In genomic region chrY:1244940-1245339, GRCm38 (mm10) we compare ENCODE assay signal across 8 mouse cellular contexts. TPM values are rescaled to one million over a fixed set of nuclear protein-coding genes. Genes with fewer than 3 reads are reported as not detected.
DNase-seq lines count a peak whose midpoint lies in the region; ATAC-seq and TF ChIP-seq lines count a peak whose summit lies in the region.

No protein-coding gene starts in this region.

- no peak for TF ChIP-seq CTCF in ES-Bruce4 (IDR thresholded peaks at IDR 0.05; ENCODE audit: low read depth, low read length)

- 0 out of 2 replicates have a peak, but pooled peaks have one; percentile 13 for ATAC-seq in frontal cortex, adult (ENCODE audit: low TSS enrichment)
- ATAC-seq in forebrain, embryonic 12.5 days (ENCODE audit: low FRiP score): no peak
- no peak for ATAC-seq in limb, embryonic 15.5 days (ENCODE audit: insufficient number of reproducible peaks, low FRiP score, low TSS enrichment, low read depth)
- no peak for ATAC-seq in stomach, embryonic 14.5 days (ENCODE audit: insufficient number of reproducible peaks, insufficient read depth, low FRiP score, low read depth)

- no peak for DNase-seq in frontal cortex, postnatal 10 days (ENCODE audit: low spot score in 2 of 2)
- no peak for DNase-seq in thymus, postnatal 25 days
- DNase-seq in frontal cortex, postnatal 25 days (ENCODE audit: low spot score in 2 of 2): no peak

- H3K4me1 ChIP-seq in ES-Bruce4 (ENCODE audit: control insufficient read depth, insufficient read depth, low read length): no peaks in the 10 kb centered on the region
- H3K4me1 ChIP-seq in forebrain, embryonic 12.5 days: no peaks in the 10 kb centered on the region
- H3K4me1 ChIP-seq in limb, embryonic 15.5 days: no peaks in the 10 kb centered on the region
- H3K4me1 ChIP-seq in stomach, embryonic 14.5 days (ENCODE audit: control insufficient read depth, insufficient read depth, low read length): no peaks in the 10 kb centered on the region

- no peak for TF ChIP-seq POLR2A in ES-Bruce4 (IDR thresholded peaks at IDR 0.05; ENCODE audit: insufficient read depth, low read length)

- TF ChIP-seq EP300 in ES-Bruce4 (IDR thresholded peaks at IDR 0.05; ENCODE audit: insufficient read depth, low read depth, low read length): no peak

- no peak overlapping the region; the same call in 1 of the 2 replicates for H3K27ac ChIP-seq in ES-Bruce4 (ENCODE audit: insufficient read depth, low read length)
- H3K27ac ChIP-seq in forebrain, embryonic 12.5 days: peak overlapping the region; percentile 46; the same call in 1 of the 2 replicates
- H3K27ac ChIP-seq in limb, embryonic 15.5 days: peak overlapping the region; percentile 80
- peak overlapping the region; percentile 66; the same call in 1 of the 2 replicates for H3K27ac ChIP-seq in stomach, embryonic 14.5 days (ENCODE audit: low read length)

- 0% methylated on average over 9 of the region's 9 CpGs for WGBS in forebrain, embryonic 12.5 days
- 1% methylated on average over 8 of the region's 9 CpGs for WGBS in limb, embryonic 15.5 days
- WGBS in stomach, embryonic 14.5 days: 11% methylated on average over 7 of the region's 9 CpGs

- H3K9ac ChIP-seq in ES-Bruce4 (ENCODE audit: low read depth, poor library complexity, severe bottlenecking): 0 out of 2 replicates have a peak overlapping the region, but pooled peaks have one; percentile 22
- H3K9ac ChIP-seq in forebrain, embryonic 12.5 days: peak overlapping the region; percentile 25; the same call in 1 of the 2 replicates
- peak overlapping the region; percentile 28; the same call in 1 of the 2 replicates for H3K9ac ChIP-seq in limb, embryonic 15.5 days
- peak overlapping the region; percentile 25; the same call in 1 of the 2 replicates for H3K9ac ChIP-seq in stomach, embryonic 14.5 days (replicated peaks; ENCODE audit: low read depth, low read length)

- no peaks in the 10 kb centered on the region for H3K27me3 ChIP-seq in ES-Bruce4 (ENCODE audit: control insufficient read depth, insufficient read depth, low read length, poor library complexity, severe bottlenecking)
- no peaks in the 10 kb centered on the region for H3K27me3 ChIP-seq in forebrain, embryonic 12.5 days
- no peaks in the 10 kb centered on the region for H3K27me3 ChIP-seq in limb, embryonic 15.5 days
- no peaks in the 10 kb centered on the region for H3K27me3 ChIP-seq in stomach, embryonic 14.5 days (ENCODE audit: control insufficient read depth, insufficient read depth, low read length)

- H3K4me2 ChIP-seq in forebrain, embryonic 12.5 days: peak overlapping the region; percentile 39
- no peak overlapping the region; the same call in 1 of the 2 replicates for H3K4me2 ChIP-seq in limb, embryonic 15.5 days
- H3K4me2 ChIP-seq in stomach, embryonic 14.5 days (replicated peaks; ENCODE audit: low read depth, low read length): no peak overlapping the region

- H3K9me3 ChIP-seq in ES-Bruce4 (replicated peaks; ENCODE audit: control insufficient read depth, insufficient read depth, low read length, poor library complexity, severe bottlenecking): no peaks in the 10 kb centered on the region
- H3K9me3 ChIP-seq in forebrain, embryonic 12.5 days: no peaks in the 10 kb centered on the region
- no peaks in the 10 kb centered on the region for H3K9me3 ChIP-seq in limb, embryonic 15.5 days
- H3K9me3 ChIP-seq in stomach, embryonic 14.5 days (ENCODE audit: control insufficient read depth, low read depth, low read length): no peaks in the 10 kb centered on the region

- H3K4me3 ChIP-seq in ES-Bruce4 (ENCODE audit: low read depth, low read length): peak overlapping the region; percentile 42; the same call in 1 of the 2 replicates
- H3K4me3 ChIP-seq in forebrain, embryonic 12.5 days (replicated peaks): peak overlapping the region; percentile 41
- peak overlapping the region; percentile 41 for H3K4me3 ChIP-seq in limb, embryonic 15.5 days
- H3K4me3 ChIP-seq in stomach, embryonic 14.5 days (ENCODE audit: low read depth, low read length): peak overlapping the region; percentile 35

- no peaks in the 10 kb centered on the region for H3K36me3 ChIP-seq in ES-Bruce4 (ENCODE audit: control insufficient read depth, insufficient read depth, low read length, poor library complexity, severe bottlenecking)
- no peaks in the 10 kb centered on the region for H3K36me3 ChIP-seq in forebrain, embryonic 12.5 days (replicated peaks)
- no peaks in the 10 kb centered on the region for H3K36me3 ChIP-seq in limb, embryonic 15.5 days
- H3K36me3 ChIP-seq in stomach, embryonic 14.5 days (ENCODE audit: control insufficient read depth, insufficient read depth, low read length): no peaks in the 10 kb centered on the region

RNA-seq across cellular contexts. Expression of gene Uty, which starts 0.6 kb away (rescaled TPM):
- polyA plus RNA-seq in ES-Bruce4 (2011; ENCODE audit: insufficient read depth, insufficient read length, low read depth, missing spikeins): 5.6 and 5.8 TPM in 2 replicates
- 17.4 and 18.2 TPM in 2 replicates for polyA plus RNA-seq in forebrain, embryonic 12.5 days (2016; fragmentation: Nextera tagmentation; extraction: Ambion mirVana)
- polyA plus RNA-seq in limb, embryonic 15.5 days (2015; fragmentation: Nextera tagmentation; extraction: Ambion mirVana): 6.6 and 8.3 TPM in 2 replicates
- 30.2 TPM in 1 of 2 replicates, not detected in the other for polyA plus RNA-seq in stomach, embryonic 14.5 days (2014; fragmentation: Nextera tagmentation; extraction: Ambion mirVana)

RNA-seq across cellular contexts. Expression of gene Ddx3y, which starts 41.5 kb away (rescaled TPM):
- 2.7 and 3.8 TPM in 2 replicates for polyA plus RNA-seq in ES-Bruce4 (2011; ENCODE audit: insufficient read depth, insufficient read length, low read depth, missing spikeins)
- polyA plus RNA-seq in forebrain, embryonic 12.5 days (2016; fragmentation: Nextera tagmentation; extraction: Ambion mirVana): 23.4 and 24.3 TPM in 2 replicates
- polyA plus RNA-seq in limb, embryonic 15.5 days (2015; fragmentation: Nextera tagmentation; extraction: Ambion mirVana): 22.4 and 22.6 TPM in 2 replicates
- 49.9 TPM in 1 of 2 replicates, not detected in the other for polyA plus RNA-seq in stomach, embryonic 14.5 days (2014; fragmentation: Nextera tagmentation; extraction: Ambion mirVana)
